Mouse (Mus musculus) CH12.LX (cell line): ENCODE data around the gene Slc17a5. TPM values are rescaled to one million over a fixed set of nuclear protein-coding genes. Genes with fewer than 3 reads are reported as not detected.

Experiments used
- DNase-seq: peaks from one replicate; pipeline ENCODE4 v3.0.0-alpha.2; 2013; ENCODE audit errors: extremely low read depth
- H3K27ac ChIP-seq: 2 replicates; pipeline ENCODE4 v1.5.1; 2012; ENCODE audit warnings: low read depth, mild to moderate bottlenecking, control low read depth, moderate library complexity; ENCODE audit not compliant: insufficient read depth
- H3K27me3 ChIP-seq: replicated peaks from 2 replicates; pipeline ENCODE3; 2012; ENCODE audit warnings: inconsistent platforms
- H3K36me3 ChIP-seq, 2 experiments: replicated peaks in 1 of 2; 2 replicates each; pipeline versions ENCODE3 to v1.6.1; 2012; ENCODE audit warnings: inconsistent platforms in 1 of 2, low read length in 1 of 2, mild to moderate bottlenecking in 1 of 2, mixed read lengths in 1 of 2, moderate library complexity in 1 of 2; ENCODE audit not compliant: control insufficient read depth in 1 of 2, insufficient read depth in 1 of 2
- H3K4me1 ChIP-seq, 2 experiments: 2 replicates each; pipeline ENCODE4 v1.6.1; 2012; ENCODE audit warnings: inconsistent platforms in 1 of 2, moderate library complexity in 1 of 2; ENCODE audit not compliant: insufficient read depth in 2 of 2, control insufficient read depth in 1 of 2
- H3K4me2 ChIP-seq: 2 replicates; pipeline ENCODE4 v1.6.1; 2012; ENCODE audit warnings: low read depth, mild to moderate bottlenecking, control low read depth; ENCODE audit not compliant: poor library complexity, insufficient read depth, severe bottlenecking
- H3K4me3 ChIP-seq, 3 experiments: fragments of 150-350 bp in 1 of 3; sonication (generic) in 1 of 3; replicated peaks in 1 of 3; 2 replicates each; pipeline versions ENCODE3 to v1.5.1; 2011 to 2012; ENCODE audit warnings: low read depth in 2 of 3, low read length in 2 of 3, mild to moderate bottlenecking in 2 of 3, moderate library complexity in 2 of 3, control low read depth in 1 of 3, improper control_type of control experiment in 1 of 3, inconsistent platforms in 1 of 3, mixed read lengths in 1 of 3; ENCODE audit not compliant: poor library complexity in 1 of 3
- H3K79me2 ChIP-seq: replicated peaks from 2 replicates; pipeline ENCODE4 v1.6.1; 2012; ENCODE audit warnings: mild to moderate bottlenecking, moderate library complexity; ENCODE audit not compliant: control insufficient read depth, poor library complexity, insufficient read depth, severe bottlenecking; ENCODE audit errors: extremely low read depth
- H3K9ac ChIP-seq: 2 replicates; pipeline ENCODE4 v1.6.1; 2012; ENCODE audit warnings: low read depth, mild to moderate bottlenecking, control low read depth, moderate library complexity; ENCODE audit not compliant: insufficient read depth
- H3K9me3 ChIP-seq: replicated peaks from 2 replicates; pipeline ENCODE3; 2012; ENCODE audit warnings: low read length, inconsistent platforms, mixed read lengths
- BHLHE40 ChIP-seq: IDR thresholded peaks from 2 replicates; pipeline ENCODE4 v1.6.1; 2011; ENCODE audit warnings: mild to moderate bottlenecking, low read depth, low read length, improper control_type of control experiment
- CHD1 ChIP-seq: IDR thresholded peaks from 2 replicates; pipeline ENCODE4 v1.6.1; 2012; ENCODE audit warnings: low read depth, low read length, improper control_type of control experiment, inconsistent platforms
- CHD2 ChIP-seq: IDR thresholded peaks from 2 replicates; pipeline ENCODE4 v1.6.1; 2011; ENCODE audit warnings: low read length, improper control_type of control experiment
- CTCF ChIP-seq, 2 experiments: IDR thresholded peaks in 1 of 2; conservative IDR thresholded peaks in 1 of 2; 2 replicates each; pipeline ENCODE4 v1.5.1; 2011 to 2012; ENCODE audit warnings: low read depth in 2 of 2, low read length in 2 of 2, improper control_type of control experiment in 1 of 2, inconsistent platforms in 1 of 2, mild to moderate bottlenecking in 1 of 2, moderate library complexity in 1 of 2
- ELF1 ChIP-seq: IDR thresholded peaks from 2 replicates; pipeline ENCODE4 v1.6.1; 2014; ENCODE audit warnings: low read depth, mild to moderate bottlenecking, inconsistent platforms, low read length, improper control_type of control experiment
- EP300 ChIP-seq: IDR thresholded peaks from 2 replicates; pipeline ENCODE4 v1.6.1; 2011; ENCODE audit warnings: low read length, improper control_type of control experiment
- HCFC1 ChIP-seq: IDR thresholded peaks from 2 replicates; pipeline ENCODE4 v1.6.1; 2012; ENCODE audit warnings: low read depth, mild to moderate bottlenecking, inconsistent platforms, low read length, improper control_type of control experiment
- JUN ChIP-seq: IDR thresholded peaks from 2 replicates; pipeline ENCODE4 v1.6.1; 2011; ENCODE audit warnings: low read depth, mild to moderate bottlenecking, low read length, improper control_type of control experiment, moderate library complexity; ENCODE audit not compliant: insufficient read depth
- JUND ChIP-seq: conservative IDR thresholded peaks from 2 replicates; pipeline ENCODE4 v1.6.1; 2011; ENCODE audit warnings: low read depth, low read length, improper control_type of control experiment
- KAT2A ChIP-seq: IDR thresholded peaks from 2 replicates; pipeline ENCODE4 v1.6.1; 2012; ENCODE audit warnings: low read length, improper control_type of control experiment, inconsistent platforms; ENCODE audit not compliant: insufficient replicate concordance
- MAZ ChIP-seq: IDR thresholded peaks from 2 replicates; pipeline ENCODE4 v1.6.1; 2012; ENCODE audit warnings: low read depth, mild to moderate bottlenecking, inconsistent platforms, low read length, improper control_type of control experiment, moderate library complexity
- MEF2A ChIP-seq: IDR thresholded peaks from 2 replicates; pipeline ENCODE4 v1.6.1; 2014; ENCODE audit warnings: low read depth, mild to moderate bottlenecking, inconsistent platforms, low read length, improper control_type of control experiment, borderline replicate concordance
- MXI1 ChIP-seq: IDR thresholded peaks from 2 replicates; pipeline ENCODE4 v1.6.1; 2011; ENCODE audit warnings: mild to moderate bottlenecking, low read depth, low read length, improper control_type of control experiment
- NRF1 ChIP-seq: IDR thresholded peaks from 2 replicates; pipeline ENCODE4 v1.6.1; 2014; ENCODE audit warnings: low read depth, mild to moderate bottlenecking, inconsistent platforms, low read length, improper control_type of control experiment, moderate library complexity
- PAX5 ChIP-seq: IDR thresholded peaks from 2 replicates; pipeline ENCODE4 v1.6.1; 2012; ENCODE audit warnings: low read length, inconsistent platforms, mixed read lengths
- POLR2AphosphoS2 ChIP-seq: IDR thresholded peaks from 2 replicates; pipeline ENCODE4 v1.6.1; 2011; ENCODE audit warnings: low read depth, low read length, improper control_type of control experiment
- RAD21 ChIP-seq: IDR thresholded peaks from 2 replicates; pipeline ENCODE4 v1.6.1; 2011; ENCODE audit warnings: low read depth, mild to moderate bottlenecking, low read length, improper control_type of control experiment, moderate library complexity
- RCOR1 ChIP-seq: conservative IDR thresholded peaks from 2 replicates; pipeline ENCODE4 v1.6.1; 2012; ENCODE audit warnings: low read depth, mild to moderate bottlenecking, inconsistent platforms, low read length, improper control_type of control experiment
- SIN3A ChIP-seq: IDR thresholded peaks from 2 replicates; pipeline ENCODE4 v1.6.1; 2012; ENCODE audit warnings: low read length, improper control_type of control experiment, inconsistent platforms
- SMC3 ChIP-seq: IDR thresholded peaks from 2 replicates; pipeline ENCODE4 v1.6.1; 2011; ENCODE audit warnings: low read depth, low read length, improper control_type of control experiment
- TBP ChIP-seq: conservative IDR thresholded peaks from 2 replicates; pipeline ENCODE4 v1.6.1; 2011; ENCODE audit warnings: low read depth, low read length, improper control_type of control experiment
- USF1 ChIP-seq: IDR thresholded peaks from 2 replicates; pipeline ENCODE4 v1.6.1; 2014; ENCODE audit warnings: low read depth, mild to moderate bottlenecking, inconsistent platforms, low read length, improper control_type of control experiment
- ZC3H11A ChIP-seq: IDR thresholded peaks from 2 replicates; pipeline ENCODE4 v1.6.1; 2012; ENCODE audit warnings: low read depth, mild to moderate bottlenecking, inconsistent platforms, low read length, improper control_type of control experiment
- ZKSCAN1 ChIP-seq: IDR thresholded peaks from 2 replicates; pipeline ENCODE4 v1.6.1; 2012; ENCODE audit warnings: low read depth, inconsistent platforms, low read length, improper control_type of control experiment, borderline replicate concordance
- ZNF384 ChIP-seq: IDR thresholded peaks from 2 replicates; pipeline ENCODE4 v1.6.1; 2012; ENCODE audit warnings: low read depth, low read length, improper control_type of control experiment, inconsistent platforms
- dilution Hi-C: fragments of 300-500 bp; cut with MboI; formaldehyde crosslinking; loops from 2 replicates; pipeline ENCODE4 v1.14.3; 2020; ENCODE audit warnings: low sequenced_read_pairs; ENCODE audit not compliant: extremely low pct_unique_long_range_greater_than_20kb, extremely low pct_ligation_motif_present
- in situ Hi-C: fragments of 300-500 bp; cut with MboI; formaldehyde crosslinking; loops from 3 replicates; pipeline ENCODE4 v1.14.3; 2019; ENCODE audit warnings: low sequenced_read_pairs, low pct_ligation_motif_present, low pct_unique_long_range_greater_than_20kb, mixed read lengths
- polyA plus RNA-seq: library from polyadenylated mRNA; unstranded; fragments of >175 nt; gene quantifications from 2 replicates; pipeline ENCODE4 v1.2.1, GENCODE M21; 2012; ENCODE audit warnings: low read depth; ENCODE audit not compliant: insufficient read length
- total RNA-seq, 2 experiments: library from RNA; depleted of rRNA; stranded (reverse); fragments of 300-350 nt in 1 of 2; fragments of >200 nt in 1 of 2; gene quantifications; 2 replicates each; pipeline ENCODE4 v1.2.3; 2012 to 2014

Gene Slc17a5
- total and polyA plus RNA-seq, 3 experiments: 4.9 to 7.6 (median 6.7) TPM

GRCm38 (mm10) chr9:78526206-78526605 is 61.6 kb downstream of the Slc17a5 start:
- no peak overlapping the region for H3K4me2 ChIP-seq
- H3K4me1 ChIP-seq: peaks cover 6 to 13% of the 10 kb centered on the region in 2 experiments; a peak in 3 of 4 replicates
- H3K27ac ChIP-seq: no peak overlapping the region
- no peak overlapping the region for H3K4me3 ChIP-seq
- TF ChIP-seq PAX5 (no peak), CHD1 (no peak), POLR2AphosphoS2 (no peak), MAZ (no peak), BHLHE40 (no peak), RAD21 (no peak), JUN (no peak), EP300 (no peak), NRF1 (no peak)
- H3K9ac ChIP-seq: no peak overlapping the region
- H3K9me3 ChIP-seq: no peaks in the 10 kb centered on the region
- no peaks in the 10 kb centered on the region for H3K36me3 ChIP-seq
- dilution Hi-C loops: no loop called here
- peaks cover 2% of the 10 kb centered on the region for H3K27me3 ChIP-seq
- DNase-seq: no peak
- H3K79me2 ChIP-seq: no peaks in the 10 kb centered on the region
- in situ Hi-C loops: no loop called here

- no peak overlapping the region for H3K4me3 ChIP-seq
- no peak for DNase-seq
- H3K36me3 ChIP-seq: no peaks in the 10 kb centered on the region
- H3K4me2 ChIP-seq: no peak overlapping the region
- peaks cover 2% of the 10 kb centered on the region for H3K27me3 ChIP-seq
- no peaks in the 10 kb centered on the region for H3K9me3 ChIP-seq
- no peaks in the 10 kb centered on the region for H3K79me2 ChIP-seq
- in situ Hi-C loops (no loop called here), dilution Hi-C loops (no loop called here)
- no peak overlapping the region for H3K9ac ChIP-seq
- H3K4me1 ChIP-seq: peaks cover 6 to 13% of the 10 kb centered on the region in 2 experiments; a peak in 3 of 4 replicates
- no peak overlapping the region for H3K27ac ChIP-seq
- no peak for TF ChIP-seq CHD2
- no peak for TF ChIP-seq JUND
- TF ChIP-seq RCOR1: no peak
- TF ChIP-seq CTCF (conservative IDR thresholded peaks at IDR 0.05 in 1 of 2, IDR thresholded peaks at IDR 0.05 in 1 of 2; ENCODE audit: low read depth in 2 of 2, low read length in 2 of 2): no peak
- no peak for TF ChIP-seq MXI1
- TF ChIP-seq SMC3: no peak
- no peak for TF ChIP-seq POLR2AphosphoS2
- TF ChIP-seq TBP: no peak
- no peak for TF ChIP-seq ZNF384
- no peak for TF ChIP-seq JUN
- no peak for TF ChIP-seq SIN3A
- TF ChIP-seq ZC3H11A: no peak
- no peak for TF ChIP-seq ELF1
- no peak for TF ChIP-seq MEF2A
- no peak for TF ChIP-seq CHD1
- TF ChIP-seq HCFC1: no peak
- no peak for TF ChIP-seq ZKSCAN1
- TF ChIP-seq KAT2A: no peak
- TF ChIP-seq USF1: no peak
- no peak for TF ChIP-seq PAX5
Observed at GRCm38 (mm10) chr9:78525451-78526135, 62.2 kb downstream of the Slc17a5 start.
